In genomic region chr10:12722111-12722510, GRCm38 (mm10) we compare ENCODE assay signal across 22 mouse cellular contexts.
DNase-seq lines count a peak whose midpoint lies in the region; ATAC-seq lines count a peak whose summit lies in the region.
"Had no signal": no experiment of that assay in that cellular context is flagged by ENCODE, and none has a peak within 500 bp of the region (broad histone marks: within the 10 kb centered on the region; RNA-seq: fewer than 3 reads in every experiment).

No protein-coding gene starts in this region.

- peaks cover 33% of the 10 kb centered on the region for H3K4me1 ChIP-seq in heart, embryonic 13.5 days
- peaks cover 24% of the 10 kb centered on the region for H3K4me1 ChIP-seq in kidney, embryonic 15.5 days

- peaks cover 47% of the 10 kb centered on the region for H3K36me3 ChIP-seq in heart, embryonic 13.5 days
- peaks cover 54% of the 10 kb centered on the region for H3K36me3 ChIP-seq in kidney, embryonic 15.5 days
- H3K36me3 ChIP-seq: hindbrain, embryonic 13.5 days had no signal

- H3K9ac ChIP-seq in heart, embryonic 13.5 days, result 0 out of 2 replicates have a peak overlapping the region, but pooled peaks have one; percentile 8
- H3K9ac ChIP-seq in kidney, embryonic 15.5 days, result no peak overlapping the region
- H3K9ac ChIP-seq: embryonic facial prominence, embryonic 15.5 days; hindbrain, embryonic 13.5 days; intestine, embryonic 15.5 days had no signal

- no peak for DNase-seq in heart, adult 8-10 months (ENCODE audit: low spot score)
- peak; percentile 34 for DNase-seq in kidney, adult 11 months
- no peak for DNase-seq in kidney, adult 18-20 months
- peak; percentile 42 for DNase-seq in kidney, postnatal 14 days
- no peak for DNase-seq in left cerebral cortex, adult 11 months (ENCODE audit: low spot score)
- DNase-seq in embryo, embryonic 11 days, result no peak
- DNase-seq: adrenal gland, adult 2 months; adrenal gland, postnatal 25 days; cerebellum, adult 2 months; cerebellum, postnatal 10 days; gastrocnemius, adult 2 months; gastrocnemius, postnatal 25 days; heart, postnatal 4 days had no signal

- no peaks in the 10 kb centered on the region for H3K27me3 ChIP-seq in heart, embryonic 13.5 days (replicated peaks)
- H3K27me3 ChIP-seq in kidney, embryonic 15.5 days, result no peaks in the 10 kb centered on the region
- H3K27me3 ChIP-seq: CH12.LX; embryonic facial prominence, embryonic 15.5 days; hindbrain, embryonic 13.5 days; intestine, embryonic 15.5 days had no signal

- no peak overlapping the region for H3K4me2 ChIP-seq in heart, embryonic 13.5 days
- H3K4me2 ChIP-seq in kidney, embryonic 15.5 days, result no peak overlapping the region
- H3K4me2 ChIP-seq: embryonic facial prominence, embryonic 15.5 days; hindbrain, embryonic 13.5 days; intestine, embryonic 15.5 days had no signal

- H3K27ac ChIP-seq in heart, embryonic 13.5 days (replicated peaks), result no peak overlapping the region
- peak overlapping the region; percentile 78 for H3K27ac ChIP-seq in kidney, embryonic 15.5 days
- H3K27ac ChIP-seq: embryonic facial prominence, embryonic 15.5 days; forebrain, embryonic 10.5 days; gastrocnemius, adult 2 months; hindbrain, embryonic 13.5 days; intestine, embryonic 15.5 days had no signal

- no peaks in the 10 kb centered on the region for H3K9me3 ChIP-seq in heart, embryonic 13.5 days
- no peaks in the 10 kb centered on the region for H3K9me3 ChIP-seq in kidney, embryonic 15.5 days (replicated peaks)
- H3K9me3 ChIP-seq: embryonic facial prominence, embryonic 15.5 days; forebrain, embryonic 10.5 days; hindbrain, embryonic 13.5 days; intestine, embryonic 15.5 days had no signal

- WGBS in heart, embryonic 13.5 days, result 81% methylated on average over 2 of the region's 2 CpGs
- 89% methylated on average over 2 of the region's 2 CpGs for WGBS in kidney, embryonic 15.5 days

- no peak overlapping the region for H3K4me3 ChIP-seq in heart, embryonic 13.5 days
- no peak overlapping the region for H3K4me3 ChIP-seq in kidney, embryonic 15.5 days (replicated peaks)
- H3K4me3 ChIP-seq: embryonic facial prominence, embryonic 15.5 days; erythroblast, embryonic 14.5 days; forebrain, embryonic 10.5 days; gastrocnemius, adult 2 months; hindbrain, embryonic 13.5 days; intestine, embryonic 15.5 days had no signal

- ATAC-seq in heart, embryonic 13.5 days (ENCODE audit: extremely low read depth, insufficient number of reproducible peaks, low FRiP score, low TSS enrichment), result no peak
- peak; percentile 68; the same call in 1 of the 2 replicates for ATAC-seq in kidney, embryonic 15.5 days (replicated peaks; ENCODE audit: low FRiP score)
- ATAC-seq: forebrain, embryonic 14.5 days; intestine, embryonic 15.5 days had no signal

Comparison
In these comparisons a context has a peak if more than half of its experiments do, and no peak if none do; other contexts are left out.
1. DNase-seq: peak in kidney, adult 11 months (single experiment) and kidney, postnatal 14 days (single experiment); none in heart, adult 8-10 months (single experiment), kidney, adult 18-20 months (single experiment), left cerebral cortex, adult 11 months (single experiment) and embryo, embryonic 11 days (single experiment).